Mouse (Mus musculus): ENCODE data around the gene Dennd1a. TPM values are rescaled to one million over a fixed set of nuclear protein-coding genes. Genes with fewer than 3 reads are reported as not detected.

Dennd1a gene
- polyA plus RNA-seq, 1 experiment = 7.7 TPM

- Histone ChIP-seq H3K79me2 (ENCODE audit: control insufficient read depth, insufficient read depth) (peaks cover 62% of the 10 kb centered on the region), H3K79me3 (ENCODE audit: low read depth) (peaks cover 14% of the 10 kb centered on the region), H3K4me3 (ENCODE audit: insufficient read depth, poor library complexity, severe bottlenecking) (no peak overlapping the region), H3ac (ENCODE audit: control insufficient read depth, insufficient read length, low read depth) (no peak overlapping the region), H3K27me3 (ENCODE audit: control insufficient read depth, insufficient read depth, insufficient read length) (no peaks in the 10 kb centered on the region), H3K36me3 (ENCODE audit: control insufficient read depth, insufficient read depth) (no peaks in the 10 kb centered on the region)
- no peak for TF ChIP-seq CEBPB (IDR thresholded peaks at IDR 0.05; ENCODE audit: low read depth)
- no peak for TF ChIP-seq MYOD1 (IDR thresholded peaks at IDR 0.05; ENCODE audit: control insufficient read depth, insufficient read length, low read depth)
- no peak for TF ChIP-seq MYOG (IDR thresholded peaks at IDR 0.05; ENCODE audit: control insufficient read depth, extremely low read depth, insufficient read length)
- TF ChIP-seq MAX (IDR thresholded peaks at IDR 0.05) = no peak
- no peak for TF ChIP-seq CTCF (IDR thresholded peaks at IDR 0.05; ENCODE audit: control insufficient read depth, insufficient read depth, insufficient read length)
- no peak for TF ChIP-seq FOSL1 (IDR thresholded peaks at IDR 0.05; ENCODE audit: insufficient read depth, low read length, poor library complexity, severe bottlenecking)
- TF ChIP-seq USF1 (IDR thresholded peaks at IDR 0.05; ENCODE audit: low read depth) = no peak
Observed at GRCm38 (mm10) chr2:38280376-38280775, 6.8 kb downstream of the Dennd1a start.

- no peaks in the 10 kb centered on the region for H3K36me3 ChIP-seq (ENCODE audit: control insufficient read depth, insufficient read depth)
- no peak overlapping the region for H3K4me3 ChIP-seq (ENCODE audit: insufficient read depth, poor library complexity, severe bottlenecking)
- no peaks in the 10 kb centered on the region for H3K27me3 ChIP-seq (ENCODE audit: control insufficient read depth, insufficient read depth, insufficient read length)
- TF ChIP-seq CTCF (IDR thresholded peaks at IDR 0.05; ENCODE audit: control insufficient read depth, insufficient read depth, insufficient read length) (no peak), MYOD1 (IDR thresholded peaks at IDR 0.05; ENCODE audit: control insufficient read depth, insufficient read length, low read depth) (no peak), MAX (IDR thresholded peaks at IDR 0.05) (no peak), USF1 (IDR thresholded peaks at IDR 0.05; ENCODE audit: low read depth) (no peak), CEBPB (IDR thresholded peaks at IDR 0.05; ENCODE audit: low read depth) (no peak), FOSL1 (IDR thresholded peaks at IDR 0.05; ENCODE audit: insufficient read depth, low read length, poor library complexity, severe bottlenecking) (no peak)
- no peak overlapping the region for H3ac ChIP-seq (ENCODE audit: control insufficient read depth, insufficient read length, low read depth)
- H3K79me3 ChIP-seq (ENCODE audit: low read depth) = peaks cover 7% of the 10 kb centered on the region
- H3K79me2 ChIP-seq (ENCODE audit: control insufficient read depth, insufficient read depth) = peaks cover 29% of the 10 kb centered on the region
Observed at GRCm38 (mm10) chr2:38274973-38275372, 12.2 kb downstream of the Dennd1a start.

- H3K27me3 ChIP-seq (ENCODE audit: control insufficient read depth, insufficient read depth, insufficient read length) = no peaks in the 10 kb centered on the region
- H3K36me3 ChIP-seq (ENCODE audit: control insufficient read depth, insufficient read depth) = no peaks in the 10 kb centered on the region
Observed at GRCm38 (mm10) chr2:38263653-38264052, 23.5 kb downstream of the Dennd1a start.

GRCm38 (mm10) chr2:38259052-38259451 lies 28.1 kb downstream of the Dennd1a start:
- Histone ChIP-seq H3K79me2 (ENCODE audit: control insufficient read depth, insufficient read depth) (peaks cover 19% of the 10 kb centered on the region), H3ac (ENCODE audit: control insufficient read depth, insufficient read length, low read depth) (no peak overlapping the region), H3K79me3 (ENCODE audit: low read depth) (peaks cover 2% of the 10 kb centered on the region), H3K27me3 (ENCODE audit: control insufficient read depth, insufficient read depth, insufficient read length) (no peaks in the 10 kb centered on the region), H3K4me3 (ENCODE audit: insufficient read depth, poor library complexity, severe bottlenecking) (no peak overlapping the region), H3K36me3 (ENCODE audit: control insufficient read depth, insufficient read depth) (no peaks in the 10 kb centered on the region)
- TF ChIP-seq MAX (IDR thresholded peaks at IDR 0.05) = no peak
- TF ChIP-seq MYOG (IDR thresholded peaks at IDR 0.05; ENCODE audit: control insufficient read depth, extremely low read depth, insufficient read length) = no peak
- no peak for TF ChIP-seq CTCF (IDR thresholded peaks at IDR 0.05; ENCODE audit: control insufficient read depth, insufficient read depth, insufficient read length)
- no peak for TF ChIP-seq USF1 (IDR thresholded peaks at IDR 0.05; ENCODE audit: low read depth)
- TF ChIP-seq FOSL1 (IDR thresholded peaks at IDR 0.05; ENCODE audit: insufficient read depth, low read length, poor library complexity, severe bottlenecking) = no peak
- TF ChIP-seq CEBPB (IDR thresholded peaks at IDR 0.05; ENCODE audit: low read depth) = no peak
- TF ChIP-seq MYOD1 (IDR thresholded peaks at IDR 0.05; ENCODE audit: control insufficient read depth, insufficient read length, low read depth) = no peak

More at GRCm38 (mm10) chr2:38263653-38264052, 23.5 kb downstream of the Dennd1a start:
- Histone ChIP-seq H3K79me2 (ENCODE audit: control insufficient read depth, insufficient read depth) (peaks cover 26% of the 10 kb centered on the region), H3K4me3 (ENCODE audit: insufficient read depth, poor library complexity, severe bottlenecking) (no peak overlapping the region), H3ac (ENCODE audit: control insufficient read depth, insufficient read length, low read depth) (no peak overlapping the region), H3K79me3 (ENCODE audit: low read depth) (peaks cover 2% of the 10 kb centered on the region)
- TF ChIP-seq CTCF (IDR thresholded peaks at IDR 0.05; ENCODE audit: control insufficient read depth, insufficient read depth, insufficient read length) (no peak), CEBPB (IDR thresholded peaks at IDR 0.05; ENCODE audit: low read depth) (no peak), FOSL1 (IDR thresholded peaks at IDR 0.05; ENCODE audit: insufficient read depth, low read length, poor library complexity, severe bottlenecking) (peak; percentile 78), MYOD1 (IDR thresholded peaks at IDR 0.05; ENCODE audit: control insufficient read depth, insufficient read length, low read depth) (no peak), USF1 (IDR thresholded peaks at IDR 0.05; ENCODE audit: low read depth) (no peak)

GRCm38 (mm10) chr2:38237616-38238015 lies 49.6 kb downstream of the Dennd1a start:
- Histone ChIP-seq H3K36me3 (ENCODE audit: control insufficient read depth, insufficient read depth) (no peaks in the 10 kb centered on the region), H3K4me3 (ENCODE audit: insufficient read depth, poor library complexity, severe bottlenecking) (no peak overlapping the region), H3ac (ENCODE audit: control insufficient read depth, insufficient read length, low read depth) (no peak overlapping the region), H3K79me2 (ENCODE audit: control insufficient read depth, insufficient read depth) (no peaks in the 10 kb centered on the region), H3K27me3 (ENCODE audit: control insufficient read depth, insufficient read depth, insufficient read length) (no peaks in the 10 kb centered on the region), H3K79me3 (ENCODE audit: low read depth) (no peaks in the 10 kb centered on the region)
- no peak for TF ChIP-seq CEBPB (IDR thresholded peaks at IDR 0.05; ENCODE audit: low read depth)
- no peak for TF ChIP-seq MYOG (IDR thresholded peaks at IDR 0.05; ENCODE audit: control insufficient read depth, extremely low read depth, insufficient read length)
- TF ChIP-seq MAX (IDR thresholded peaks at IDR 0.05) = no peak
- TF ChIP-seq MYOD1 (IDR thresholded peaks at IDR 0.05; ENCODE audit: control insufficient read depth, insufficient read length, low read depth) = no peak

GRCm38 (mm10) chr2:38235593-38235992 lies 51.6 kb downstream of the Dennd1a start:
- Histone ChIP-seq H3K79me2 (ENCODE audit: control insufficient read depth, insufficient read depth) (no peaks in the 10 kb centered on the region), H3K4me3 (ENCODE audit: insufficient read depth, poor library complexity, severe bottlenecking) (no peak overlapping the region), H3K27me3 (ENCODE audit: control insufficient read depth, insufficient read depth, insufficient read length) (no peaks in the 10 kb centered on the region), H3ac (ENCODE audit: control insufficient read depth, insufficient read length, low read depth) (no peak overlapping the region), H3K79me3 (ENCODE audit: low read depth) (no peaks in the 10 kb centered on the region), H3K36me3 (ENCODE audit: control insufficient read depth, insufficient read depth) (no peaks in the 10 kb centered on the region)
- no peak for TF ChIP-seq MYOD1 (IDR thresholded peaks at IDR 0.05; ENCODE audit: control insufficient read depth, insufficient read length, low read depth)
- no peak for TF ChIP-seq FOSL1 (IDR thresholded peaks at IDR 0.05; ENCODE audit: insufficient read depth, low read length, poor library complexity, severe bottlenecking)
- no peak for TF ChIP-seq CTCF (IDR thresholded peaks at IDR 0.05; ENCODE audit: control insufficient read depth, insufficient read depth, insufficient read length)
- no peak for TF ChIP-seq CEBPB (IDR thresholded peaks at IDR 0.05; ENCODE audit: low read depth)
- TF ChIP-seq USF1 (IDR thresholded peaks at IDR 0.05; ENCODE audit: low read depth) = no peak
- no peak for TF ChIP-seq MYOG (IDR thresholded peaks at IDR 0.05; ENCODE audit: control insufficient read depth, extremely low read depth, insufficient read length)
- TF ChIP-seq MAX (IDR thresholded peaks at IDR 0.05) = no peak

Data from C2C12 (cell line).